Mouse (Mus musculus) megakaryocyte, embryonic 14.5 days (primary cell): ENCODE measurements around the gene Fkbp10.

Source experiments
- FLI1 ChIP-seq: IDR thresholded peaks from 2 replicates; pipeline ENCODE4 v1.6.1; 2012; ENCODE audit warnings: low read length, inconsistent platforms, mixed read lengths
- GATA1 ChIP-seq: IDR thresholded peaks from 3 replicates; pipeline ENCODE4 v1.6.1; 2012; ENCODE audit warnings: mixed read lengths, low read length, inconsistent platforms, borderline replicate concordance

GRCm38 (mm10) chr11:100399727-100400538 lies 15.6 kb upstream of the Fkbp10 start:
- no peak for TF ChIP-seq GATA1
- no peak for TF ChIP-seq FLI1
